ENCODE assay signal across 23 mouse cellular contexts in the genomic region with DNA sequence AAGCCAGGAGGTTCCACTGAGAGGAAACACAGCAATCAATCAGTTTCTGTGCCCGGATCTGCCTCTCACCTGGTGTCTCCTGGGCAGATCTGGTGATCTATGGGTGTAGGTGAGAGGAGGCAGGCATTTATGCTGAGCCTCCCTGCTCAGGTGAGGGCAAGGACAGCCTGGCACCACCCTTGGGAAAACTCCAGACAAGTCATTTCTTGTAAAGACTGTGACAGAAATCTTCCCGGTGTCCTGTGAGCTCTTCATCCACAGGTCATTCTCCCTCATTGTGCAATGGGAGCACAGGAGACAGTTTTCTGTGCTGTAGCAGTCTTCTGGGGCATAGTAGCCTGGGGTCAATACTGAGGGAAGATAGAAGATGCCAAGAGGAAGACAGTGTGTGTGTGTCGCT. TPM values are rescaled to one million over a fixed set of nuclear protein-coding genes. Genes with fewer than 3 reads are reported as not detected.
"Had no signal": no experiment of that assay in that cellular context is flagged by ENCODE, and none has a peak within 500 bp of the region (broad histone marks: within the 10 kb centered on the region; RNA-seq: fewer than 3 reads in every experiment).

Gene Saa1, minus strand, starts transcription at position 101 of the 400 bp plus-strand sequence.

RNA-seq across cellular contexts. Expression of gene Saa1, which starts in this region (rescaled TPM):
- total RNA-seq: left cerebral cortex, adult 8-10 months; left cerebral cortex, postnatal 10 days; left cerebral cortex, postnatal 14 days; left cerebral cortex, postnatal 25 days; left cerebral cortex, postnatal 36 days; left cerebral cortex, postnatal 4 days; megakaryocyte progenitor cell, adult 5-6 weeks; megakaryocyte, adult 5-6 weeks; megakaryocyte-erythroid progenitor cell, adult 5-6 weeks; midbrain, postnatal 0 days; monocyte, adult 5-6 weeks had no signal
- polyA plus RNA-seq: limb, embryonic 11.5 days; liver, embryonic 14.5 days; liver, embryonic 15.5 days; liver, embryonic 16.5 days; lung, adult 2 months; lung, embryonic 14.5 days; macrophage; midbrain, embryonic 11.5 days; midbrain, embryonic 12.5 days; midbrain, embryonic 13.5 days; midbrain, embryonic 14.5 days; myocyte had no signal
